Mouse (Mus musculus): Measurements from ENCODE around the gene Stx2.
"Not testable (repeated sequence)": the region's sequence is repeated elsewhere in the genome, so short reads cannot be mapped to it uniquely, and the experiment has no call there.

Gene Stx2

DNA sequence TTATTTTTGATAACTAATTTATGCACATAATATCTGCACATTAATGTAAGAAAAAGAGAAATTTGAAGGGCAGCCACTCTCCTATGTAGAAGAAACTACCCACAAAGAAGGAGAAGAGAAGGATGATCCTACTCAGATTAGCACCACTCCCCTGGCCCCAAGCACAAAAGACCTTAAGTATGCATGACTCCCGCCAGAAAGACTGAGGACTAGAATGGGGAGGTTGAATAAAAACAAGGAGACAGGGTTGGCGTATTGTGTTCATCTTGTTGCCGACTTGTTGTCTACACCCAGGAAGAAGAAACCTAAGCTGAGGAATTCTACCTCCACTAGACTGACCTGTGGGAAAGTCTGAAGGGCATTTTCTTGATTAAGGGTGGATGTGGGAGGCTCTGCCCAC, 49.5 kb downstream of the Stx2 start:
- in situ Hi-C loops (cut with MseI, MboI): no loop called here

DNA sequence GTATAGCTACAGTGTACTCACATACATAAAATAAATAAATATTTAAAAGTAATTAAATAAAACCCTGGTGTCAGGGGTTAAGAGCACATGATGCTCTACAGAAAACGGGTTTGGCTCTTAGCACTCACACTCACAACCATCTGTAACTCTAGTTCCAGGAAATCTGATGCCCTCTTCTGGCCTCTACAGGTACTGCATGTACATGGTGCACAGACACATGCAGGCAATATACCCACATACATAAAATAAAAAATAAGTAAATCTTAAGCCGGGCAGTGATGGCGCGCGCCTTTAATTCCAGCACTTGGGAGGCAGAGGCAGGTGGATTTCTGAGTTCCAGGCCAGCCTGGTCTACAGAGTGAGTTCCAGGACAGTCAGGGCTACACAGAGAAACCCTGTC, 54.0 kb downstream of the Stx2 start:
- in situ Hi-C loops (cut with MseI, MboI): not testable (repeated sequence)

DNA sequence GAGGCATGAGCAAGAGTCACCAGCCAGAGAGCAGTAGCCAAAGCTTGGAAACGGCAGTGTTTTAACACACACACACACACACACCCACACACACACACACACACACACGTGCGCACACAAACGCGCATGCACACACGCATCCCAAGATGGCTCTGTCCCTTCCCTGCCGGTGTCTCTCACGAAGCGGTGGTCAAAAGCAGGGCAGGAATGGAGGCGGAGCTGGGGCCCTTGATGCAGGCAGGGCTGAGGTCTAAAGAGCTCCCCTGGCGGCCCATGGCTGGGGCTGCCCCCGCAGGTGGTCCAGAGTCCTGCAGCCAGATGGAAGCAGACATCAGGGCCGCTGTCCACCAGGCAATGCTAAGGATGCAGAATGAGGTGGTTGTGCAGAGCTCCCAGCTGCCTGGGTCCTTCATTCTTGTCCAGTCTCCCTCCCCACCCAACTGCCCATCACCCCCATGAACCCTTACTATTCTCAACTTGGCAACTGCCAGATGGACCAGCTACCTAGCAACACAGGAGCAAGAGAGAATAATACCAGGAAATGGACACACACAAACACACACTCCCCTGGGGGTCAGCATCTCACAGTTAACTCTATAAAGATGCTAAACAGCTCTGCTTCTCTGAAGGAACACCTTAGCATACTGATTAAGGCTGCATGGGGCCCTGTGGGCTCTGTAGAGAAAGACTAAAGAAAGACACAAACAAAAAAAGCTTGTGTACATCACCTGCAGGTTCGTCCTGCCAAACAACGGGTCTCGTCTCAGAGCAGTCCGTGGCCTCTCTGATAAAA, 54.9 kb downstream of the Stx2 start, which contains the start of gene Rimbp2:
TSS of gene Rimbp2 (minus strand) at position 209 of the 793 bp plus-strand sequence.
- in situ Hi-C loops (cut with MseI, MboI): no loop called here

DNA sequence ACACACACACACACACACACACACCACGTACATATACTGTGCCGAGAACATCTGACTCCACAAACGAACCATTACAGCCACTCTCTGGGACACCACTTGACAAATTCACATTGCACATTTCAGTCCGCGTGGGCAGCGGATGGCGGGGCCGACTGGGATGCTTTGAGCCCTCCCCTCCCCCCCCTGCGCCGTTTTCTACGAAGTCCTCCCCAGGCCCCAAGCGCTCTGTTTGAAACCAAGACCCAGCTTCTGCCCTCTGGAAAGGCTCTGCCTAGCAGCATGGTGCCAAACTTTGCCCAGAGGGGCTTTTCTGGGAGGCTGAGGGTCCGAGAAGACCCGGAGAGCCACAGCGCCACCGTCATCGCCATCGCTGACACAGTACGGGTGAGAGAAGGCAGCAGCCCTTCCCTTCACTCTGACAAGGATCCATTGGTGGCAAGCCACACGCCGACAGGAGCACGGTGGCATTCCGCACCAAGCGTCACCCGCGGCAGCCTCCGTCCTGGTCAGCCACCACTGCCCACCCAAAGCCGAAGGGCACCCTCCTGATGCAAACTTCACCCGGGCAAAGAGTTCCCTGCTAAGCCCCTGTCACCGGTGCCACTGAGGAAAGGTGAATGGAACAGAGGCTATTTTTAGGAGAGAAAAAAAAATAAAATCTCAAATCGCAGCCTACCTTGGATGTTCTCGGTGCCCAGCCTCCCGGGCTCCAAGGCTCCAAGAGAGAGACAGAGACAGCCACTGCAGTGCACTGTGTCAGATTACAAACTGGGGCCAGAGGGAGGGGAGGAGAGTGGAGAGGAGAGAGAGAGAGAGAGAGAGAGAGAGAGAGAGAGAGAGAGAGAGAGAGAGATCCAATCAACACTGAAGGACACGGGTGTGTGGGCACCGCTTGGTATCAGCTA, 55.8 kb downstream of the Stx2 start:
- in situ Hi-C loops (cut with MseI, MboI): no loop called here

DNA sequence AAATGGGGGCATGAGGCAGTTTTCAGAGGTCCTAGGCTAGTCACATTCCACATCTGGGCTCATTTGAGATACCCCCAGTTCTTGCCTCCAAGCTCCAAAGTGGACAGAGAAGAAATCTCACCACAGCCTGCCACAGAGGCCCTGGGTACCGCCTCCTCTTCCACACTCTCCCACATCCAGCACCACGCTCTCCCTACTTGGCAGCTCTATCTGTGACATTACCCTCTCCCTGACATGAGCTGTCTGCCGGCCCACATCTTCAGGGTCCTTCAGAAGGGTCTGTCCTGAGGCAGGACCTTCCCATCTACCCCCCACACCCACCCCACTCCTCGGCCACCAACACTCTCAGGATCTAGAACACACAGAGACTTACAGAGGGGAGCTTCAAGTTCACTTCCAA, 56.9 kb downstream of the Stx2 start:
- in situ Hi-C loops (cut with MseI, MboI): no loop called here

DNA sequence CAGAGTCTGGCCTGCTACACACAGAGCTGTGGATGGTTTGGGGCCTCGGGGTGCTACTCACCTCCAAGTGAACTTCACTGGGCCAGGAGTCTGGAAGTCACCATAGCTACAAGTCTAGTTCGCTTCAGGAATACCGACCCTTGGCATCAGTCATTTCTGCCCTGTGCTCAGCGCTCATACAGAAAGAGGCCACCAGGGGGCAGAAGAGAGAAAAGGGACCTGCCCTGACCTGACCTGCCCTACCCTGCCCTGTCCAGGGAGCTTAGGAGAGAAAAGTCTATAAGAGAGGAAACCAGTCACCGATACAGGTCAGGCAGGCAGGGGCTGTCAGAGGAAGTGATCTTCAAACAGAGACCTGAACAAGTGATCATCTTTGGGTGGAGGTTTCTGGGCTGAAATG, 61.3 kb downstream of the Stx2 start:
- in situ Hi-C loops (cut with MseI, MboI): no loop called here

DNA sequence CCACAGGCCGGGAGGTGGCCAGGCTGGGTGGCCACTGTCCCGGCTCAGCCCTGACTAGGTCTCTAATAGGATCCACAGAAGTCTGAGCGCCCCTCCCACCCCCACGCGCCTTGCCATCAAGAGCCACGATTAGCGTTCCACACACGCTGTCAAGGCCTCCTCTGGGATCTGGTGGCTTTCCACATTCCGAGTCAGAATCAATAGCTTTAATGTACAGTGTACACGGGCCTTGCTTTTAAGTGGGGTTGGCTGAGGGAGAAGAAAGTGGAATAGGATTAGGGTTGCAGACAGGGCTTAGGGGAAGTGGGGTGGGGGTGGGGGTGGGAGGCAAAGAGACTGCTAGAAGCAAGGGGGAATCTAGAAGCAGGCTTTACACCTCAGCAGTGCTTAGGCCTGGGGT, 67.9 kb downstream of the Stx2 start:
- in situ Hi-C loops (cut with MseI, MboI): no loop called here

DNA sequence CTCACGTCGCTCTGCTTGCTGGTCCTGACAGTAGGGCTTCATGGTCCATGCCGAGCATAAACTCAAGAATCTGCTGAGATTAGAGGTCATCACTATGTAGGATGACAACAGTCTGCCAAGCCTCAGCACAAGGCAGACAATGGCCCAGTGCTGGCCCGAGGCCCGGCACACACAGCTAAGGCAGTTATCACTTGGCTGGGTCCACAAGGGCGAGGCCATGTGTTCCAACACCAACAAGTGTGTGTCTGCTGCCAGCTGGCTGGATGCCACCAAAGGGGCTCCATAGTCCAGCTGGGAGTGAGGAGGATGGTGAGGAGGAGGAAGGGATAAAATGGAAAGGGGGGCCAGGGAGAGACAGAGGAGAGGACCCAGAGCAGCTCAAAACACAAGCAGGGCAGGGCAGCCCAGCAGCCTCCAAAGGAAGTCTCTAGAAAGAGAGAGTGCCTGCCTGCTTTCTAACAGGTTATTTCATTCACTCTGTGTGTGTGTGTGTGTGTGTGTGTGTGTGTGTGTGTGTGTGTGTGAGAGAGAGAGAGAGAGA, 72.9 kb downstream of the Stx2 start:
- in situ Hi-C loops (cut with MseI, MboI): no loop called here
